In the genomic region with DNA sequence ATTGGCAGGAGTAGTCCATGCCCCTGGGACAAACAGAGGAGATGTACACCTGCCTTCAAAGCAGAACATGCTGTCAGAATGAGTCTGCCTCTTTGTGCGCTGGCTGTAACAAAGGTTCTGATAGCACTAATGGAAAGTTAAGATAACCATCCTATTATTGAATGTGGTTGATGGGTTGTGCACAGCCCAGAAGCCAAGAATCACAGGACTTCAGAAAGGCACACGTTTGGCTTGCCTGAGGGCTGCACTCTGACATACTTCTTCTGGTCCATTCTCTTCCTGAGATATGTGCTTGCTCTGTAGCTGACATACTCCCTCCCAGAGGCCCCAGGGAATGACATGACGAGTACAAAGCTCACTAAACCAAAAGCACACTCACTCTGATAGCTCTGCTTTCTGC, we compare ENCODE assay signal across 23 mouse cellular contexts. TPM values are rescaled to one million over a fixed set of nuclear protein-coding genes. Genes with fewer than 3 reads are reported as not detected.
"Had no signal": no experiment of that assay in that cellular context is flagged by ENCODE, and none has a peak within 500 bp of the region (broad histone marks: within the 10 kb centered on the region; RNA-seq: fewer than 3 reads in every experiment).

No protein-coding gene starts in this region.

- ATAC-seq: hindbrain, embryonic 16.5 days; inflammation-experienced regulatory T-cells, adult 6 months; intestine, embryonic 15.5 days; intestine, postnatal 0 days had no signal

- H3K9me3 ChIP-seq: heart, embryonic 12.5 days; hindbrain, embryonic 10.5 days; hindbrain, embryonic 12.5 days; intestine, embryonic 15.5 days; limb, embryonic 10.5 days; limb, embryonic 12.5 days; liver, embryonic 13.5 days had no signal

- H3K27me3 ChIP-seq: heart, embryonic 12.5 days; hindbrain, embryonic 12.5 days; intestine, embryonic 15.5 days; limb, embryonic 12.5 days had no signal

- H3K4me1 ChIP-seq: heart, embryonic 12.5 days; hindbrain, embryonic 10.5 days; hindbrain, embryonic 12.5 days; intestine, embryonic 15.5 days; limb, embryonic 10.5 days; limb, embryonic 12.5 days had no signal

- H3K9ac ChIP-seq: heart, embryonic 12.5 days; hindbrain, embryonic 12.5 days; hindbrain, embryonic 14.5 days; intestine, embryonic 15.5 days; limb, embryonic 12.5 days; liver, embryonic 13.5 days had no signal

- H3K4me3 ChIP-seq: heart, embryonic 12.5 days; hindbrain, embryonic 10.5 days; hindbrain, embryonic 12.5 days; intestine, embryonic 15.5 days; layer of hippocampus, adult 2 months; left cerebral cortex, adult 2 months; limb, embryonic 10.5 days; limb, embryonic 12.5 days; liver, embryonic 13.5 days had no signal

- H3K4me2 ChIP-seq: heart, embryonic 12.5 days; hindbrain, embryonic 12.5 days; hindbrain, embryonic 14.5 days; intestine, embryonic 15.5 days; limb, embryonic 12.5 days; liver, embryonic 11.5 days; liver, embryonic 13.5 days had no signal

- H3K27ac ChIP-seq: hindbrain, embryonic 10.5 days; hindbrain, embryonic 12.5 days; hindbrain, embryonic 14.5 days; intestine, embryonic 15.5 days; layer of hippocampus, adult 2 months; left cerebral cortex, adult 2 months; limb, embryonic 10.5 days; limb, embryonic 12.5 days; liver, embryonic 13.5 days had no signal

- H3K36me3 ChIP-seq: heart, embryonic 12.5 days; hindbrain, embryonic 10.5 days; hindbrain, embryonic 12.5 days; intestine, embryonic 15.5 days; limb, embryonic 10.5 days; limb, embryonic 12.5 days; liver, embryonic 13.5 days had no signal

- DNase-seq: gastrocnemius, postnatal 14 days; heart, postnatal 10 days; heart, postnatal 4 days; kidney, adult 18-20 months; kidney, adult 8-10 months; kidney, postnatal 10 days; kidney, postnatal 25 days; kidney, postnatal 4 days; liver; liver, embryonic 13.5 days had no signal

RNA-seq across cellular contexts. Expression of a gene that starts 50.1 kb away (rescaled TPM):
- polyA plus RNA-seq: inflammation-experienced regulatory T-cells, adult 6 months; limb, embryonic 12.5 days; liver, embryonic 11.5 days; liver, embryonic 13.5 days had no signal
